Mouse (Mus musculus) bone marrow macrophage, adult 2 months (primary cell): ENCODE results near the gene Mff.

Source experiments
- CTCF ChIP-seq: IDR thresholded peaks from 2 replicates; pipeline ENCODE4 v1.5.1; 2012; ENCODE audit warnings: low read depth, mild to moderate bottlenecking, low read length, moderate library complexity
- POLR2A ChIP-seq: IDR thresholded peaks from 2 replicates; pipeline ENCODE4 v1.6.1; 2012; ENCODE audit warnings: mild to moderate bottlenecking, low read depth, low read length, borderline replicate concordance

- TF ChIP-seq CTCF (no peak), POLR2A (no peak)
Measured at GRCm38 (mm10) chr1:82761454-82762169, 36.9 kb downstream of the Mff start.
